Mouse (Mus musculus) bone marrow macrophage, adult 2 months (primary cell): ENCODE data around the gene Snrnp70.

ENCODE experiments used
- CTCF ChIP-seq: IDR thresholded peaks from 2 replicates; pipeline ENCODE4 v1.5.1; 2012; ENCODE audit warnings: low read depth, mild to moderate bottlenecking, low read length, moderate library complexity
- POLR2A ChIP-seq: IDR thresholded peaks from 2 replicates; pipeline ENCODE4 v1.6.1; 2012; ENCODE audit warnings: mild to moderate bottlenecking, low read depth, low read length, borderline replicate concordance

GRCm38 (mm10) chr7:45355318-45356020, 40.1 kb downstream of the Snrnp70 start:
- TF ChIP-seq CTCF (no peak), POLR2A (no peak)
